Mouse (Mus musculus): ENCODE measurements around the gene Scimp.
"Not testable (repeated sequence)": the region's sequence is repeated elsewhere in the genome, so short reads cannot be mapped to it uniquely, and the experiment has no call there.

Gene Scimp

GRCm38 (mm10) chr11:70770804-70771203, 41.6 kb downstream of the Scimp start:
- no peak for DNase-seq (ENCODE audit: extremely low read depth, low read depth, low spot score)

- DNase-seq (ENCODE audit: extremely low read depth, low read depth, low spot score), result no peak
Observed at GRCm38 (mm10) chr11:70765776-70766445, 46.5 kb downstream of the Scimp start.

GRCm38 (mm10) chr11:70763936-70764808, 48.2 kb downstream of the Scimp start, which contains the start of gene Zfp3:
TSS of gene Zfp3 (plus strand) at chr11:70764209.
- no peak for DNase-seq (ENCODE audit: extremely low read depth, low read depth, low spot score)

- no peak for DNase-seq (ENCODE audit: extremely low read depth, low read depth, low spot score)
Observed at GRCm38 (mm10) chr11:70763582-70763935, 48.8 kb downstream of the Scimp start.

GRCm38 (mm10) chr11:70762641-70763040, 49.7 kb downstream of the Scimp start:
- no peak for DNase-seq (ENCODE audit: extremely low read depth, low read depth, low spot score)

GRCm38 (mm10) chr11:70760446-70760845, 51.9 kb downstream of the Scimp start:
- not testable (repeated sequence) for DNase-seq (ENCODE audit: extremely low read depth, low read depth, low spot score)

GRCm38 (mm10) chr11:70755645-70756044, 56.7 kb downstream of the Scimp start:
- no peak for DNase-seq (ENCODE audit: extremely low read depth, low read depth, low spot score)

- no peak for DNase-seq (ENCODE audit: extremely low read depth, low read depth, low spot score)
Observed at GRCm38 (mm10) chr11:70754958-70755357, 57.4 kb downstream of the Scimp start.

GRCm38 (mm10) chr11:70754476-70754875, 57.9 kb downstream of the Scimp start:
- peak; percentile 90 for DNase-seq (ENCODE audit: extremely low read depth, low read depth, low spot score)

GRCm38 (mm10) chr11:70753146-70753545, 59.2 kb downstream of the Scimp start:
- no peak for DNase-seq (ENCODE audit: extremely low read depth, low read depth, low spot score)

GRCm38 (mm10) chr11:70752337-70753017, 59.9 kb downstream of the Scimp start:
- peak; percentile 84 for DNase-seq (ENCODE audit: extremely low read depth, low read depth, low spot score)

- no peak for DNase-seq (ENCODE audit: extremely low read depth, low read depth, low spot score)
Observed at GRCm38 (mm10) chr11:70747876-70748545, 64.4 kb downstream of the Scimp start.

- DNase-seq (ENCODE audit: extremely low read depth, low read depth, low spot score), result no peak
Observed at GRCm38 (mm10) chr11:70745636-70746035, 66.8 kb downstream of the Scimp start.

GRCm38 (mm10) chr11:70742581-70743459, 69.6 kb downstream of the Scimp start:
- DNase-seq (ENCODE audit: extremely low read depth, low read depth, low spot score), result no peak

GRCm38 (mm10) chr11:70742117-70742516, 70.3 kb downstream of the Scimp start:
- DNase-seq (ENCODE audit: extremely low read depth, low read depth, low spot score), result no peak

GRCm38 (mm10) chr11:70741603-70742002, 70.8 kb downstream of the Scimp start:
- DNase-seq (ENCODE audit: extremely low read depth, low read depth, low spot score), result no peak

Measured in fat pad, adult 2 months (tissue).